Mouse (Mus musculus): ENCODE results near the gene Cilp.
"Not testable (repeated sequence)": the region's sequence is repeated elsewhere in the genome, so short reads cannot be mapped to it uniquely, and the experiment has no call there.

The Cilp gene

GRCm38 (mm10) chr9:65248377-65248690 lies 16.6 kb upstream of the Cilp start:
- DNase-seq (ENCODE audit: low read depth): no peak

GRCm38 (mm10) chr9:65252026-65252425 lies 13.0 kb upstream of the Cilp start:
- DNase-seq (ENCODE audit: low read depth): no peak

DNA sequence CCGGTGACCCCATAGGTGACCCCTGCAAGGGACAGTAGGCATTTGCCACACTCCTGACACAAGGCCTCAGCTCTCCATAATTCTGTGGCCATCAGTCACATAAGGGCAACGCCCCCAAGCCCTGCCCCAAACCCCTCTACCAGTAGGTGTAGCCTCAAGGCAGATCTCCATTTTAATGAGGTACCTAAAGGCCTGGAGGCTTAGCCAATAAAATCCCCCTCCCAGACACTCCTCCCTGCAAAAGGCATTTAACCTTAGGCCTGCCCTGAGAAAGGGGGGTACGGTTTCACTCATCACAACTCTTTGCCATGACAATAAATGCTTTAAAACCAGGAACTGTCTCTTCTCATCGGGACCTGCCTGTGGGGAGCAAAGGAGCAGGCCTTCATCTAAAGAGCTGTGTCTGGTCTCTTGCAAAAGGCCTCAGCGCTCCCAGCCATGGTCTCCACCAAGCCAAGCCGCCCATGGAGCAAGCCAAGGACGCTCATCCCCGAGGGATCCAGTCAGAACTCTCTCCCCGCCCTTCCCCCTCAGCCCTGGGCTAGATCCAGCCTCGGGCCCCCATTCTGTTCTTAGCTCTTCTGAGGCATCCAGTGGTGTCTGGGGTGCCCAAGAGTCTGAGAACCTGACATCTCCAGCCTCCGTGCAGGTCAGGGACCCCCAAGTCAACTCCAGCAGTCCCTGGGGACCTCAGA lies 8.9 kb upstream of the Cilp start:
- DNase-seq (ENCODE audit: low read depth): no peak

- no peak for DNase-seq (ENCODE audit: low read depth)
These were observed 7.6 kb upstream of the Cilp start for GRCm38 (mm10) chr9:65257218-65257910.

DNA sequence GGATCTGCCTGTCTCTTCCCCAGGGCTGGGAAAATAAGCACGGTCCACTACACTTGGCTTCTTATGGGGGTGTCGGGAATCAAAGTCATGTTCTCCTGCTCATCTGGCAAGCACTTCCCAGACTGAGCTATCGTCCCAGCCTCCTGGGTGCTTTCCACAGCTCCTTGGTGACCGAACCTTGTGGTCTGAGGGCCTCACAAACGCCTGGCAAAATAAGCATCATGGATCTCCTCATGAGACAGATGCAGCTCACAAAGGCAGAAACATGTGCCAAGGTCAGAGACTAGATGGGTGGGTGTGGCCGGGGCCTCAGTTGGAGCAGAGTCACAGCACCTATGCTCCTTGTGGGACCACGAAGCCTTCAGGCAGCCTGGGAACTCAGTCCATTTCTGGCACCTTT lies 5.6 kb upstream of the Cilp start:
- DNase-seq (ENCODE audit: low read depth): no peak

GRCm38 (mm10) chr9:65261591-65262230 lies 3.3 kb upstream of the Cilp start:
- DNase-seq (ENCODE audit: low read depth): no peak

DNA sequence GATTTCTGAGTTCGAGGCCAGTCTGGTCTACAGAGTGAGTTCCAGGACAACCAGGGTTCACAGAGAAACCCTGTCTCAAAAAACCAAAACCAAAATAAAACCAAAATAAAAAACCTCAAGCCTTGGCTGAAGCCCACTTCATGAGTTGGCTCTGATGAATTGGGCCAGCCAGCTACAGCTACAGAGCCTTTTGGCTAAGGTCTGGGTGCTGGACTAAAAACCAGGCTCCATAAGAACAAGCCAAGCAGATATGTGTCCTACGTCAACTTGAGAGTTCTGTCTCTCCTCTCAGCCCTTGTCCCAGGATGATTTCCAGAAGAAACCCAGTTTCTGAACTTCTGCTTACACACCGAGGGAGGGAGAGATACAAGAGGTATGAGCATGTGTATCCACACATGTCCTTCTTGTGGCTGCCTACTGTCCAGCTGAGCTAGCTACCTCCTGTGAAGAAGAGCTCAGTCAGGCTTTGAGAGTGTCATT lies 2.3 kb upstream of the Cilp start:
- no peak for DNase-seq (ENCODE audit: low read depth)

GRCm38 (mm10) chr9:65267742-65268515 lies 2.9 kb downstream of the Cilp start:
- no peak for DNase-seq (ENCODE audit: low read depth)

- no peak for DNase-seq (ENCODE audit: low read depth)
These were observed 8.2 kb downstream of the Cilp start for GRCm38 (mm10) chr9:65273048-65273809.

DNA sequence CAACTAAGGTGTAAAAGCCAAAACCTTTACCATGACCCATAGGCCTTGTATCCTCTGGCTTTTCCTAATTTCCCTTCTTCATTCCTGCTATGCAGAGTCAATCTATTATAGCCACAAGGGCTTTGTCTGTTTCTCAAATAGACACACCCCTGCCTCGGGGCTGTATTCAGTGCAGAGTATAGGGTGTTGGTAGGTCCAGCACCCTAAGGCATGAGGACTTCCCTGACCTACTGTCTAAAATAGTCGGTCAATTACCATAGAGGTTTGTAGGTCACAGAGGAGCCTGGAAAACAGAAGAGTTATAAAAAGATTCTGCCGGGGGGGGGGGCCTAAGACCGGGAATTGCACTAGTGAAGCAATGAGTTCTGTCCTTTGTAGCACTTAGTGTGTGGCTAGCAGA lies 8.9 kb downstream of the Cilp start:
- no peak for DNase-seq (ENCODE audit: low read depth)

- DNase-seq (ENCODE audit: low read depth): not testable (repeated sequence)
These were observed 9.9 kb downstream of the Cilp start for GRCm38 (mm10) chr9:65274851-65275250.

DNA sequence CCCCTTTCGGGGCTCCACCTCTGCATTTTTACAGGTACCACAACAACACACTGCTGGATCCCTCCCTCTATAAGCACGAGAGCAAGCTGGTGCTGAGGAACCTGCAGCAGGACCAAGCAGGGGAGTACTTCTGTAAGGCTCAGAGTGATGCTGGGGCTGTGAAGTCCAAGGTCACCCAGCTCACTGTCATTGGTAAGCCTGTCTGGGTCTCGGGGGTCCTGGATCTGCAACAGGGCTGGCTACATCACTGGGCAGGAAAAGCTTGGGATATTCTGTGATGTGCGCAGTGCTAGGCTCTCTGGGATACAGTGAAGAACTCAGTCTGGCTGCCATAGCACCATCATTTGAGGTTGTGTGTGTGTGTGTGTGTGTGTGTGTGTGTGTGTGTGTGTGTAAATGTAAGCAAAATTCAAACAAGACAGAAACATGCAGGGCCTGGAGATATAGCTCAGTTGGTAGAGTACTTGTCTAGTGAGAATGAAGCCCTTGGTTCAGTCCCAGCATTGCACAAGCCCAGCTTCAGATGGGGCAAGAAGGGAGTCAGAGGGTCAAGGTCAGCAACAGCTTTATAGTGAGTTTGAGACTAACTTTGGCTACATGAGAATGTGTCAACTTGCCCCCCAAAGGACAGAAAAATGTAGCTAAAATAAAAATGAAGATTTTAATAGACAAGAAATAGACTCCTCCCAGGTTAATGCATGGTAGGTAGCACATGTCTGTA lies 11.0 kb downstream of the Cilp start:
- DNase-seq (ENCODE audit: low read depth): no peak

- no peak for DNase-seq (ENCODE audit: low read depth)
These were observed 16.7 kb downstream of the Cilp start for GRCm38 (mm10) chr9:65281536-65282151.

- peak; percentile 66 for DNase-seq (ENCODE audit: low read depth)
These were observed 18.3 kb downstream of the Cilp start for GRCm38 (mm10) chr9:65283301-65283700.

DNA sequence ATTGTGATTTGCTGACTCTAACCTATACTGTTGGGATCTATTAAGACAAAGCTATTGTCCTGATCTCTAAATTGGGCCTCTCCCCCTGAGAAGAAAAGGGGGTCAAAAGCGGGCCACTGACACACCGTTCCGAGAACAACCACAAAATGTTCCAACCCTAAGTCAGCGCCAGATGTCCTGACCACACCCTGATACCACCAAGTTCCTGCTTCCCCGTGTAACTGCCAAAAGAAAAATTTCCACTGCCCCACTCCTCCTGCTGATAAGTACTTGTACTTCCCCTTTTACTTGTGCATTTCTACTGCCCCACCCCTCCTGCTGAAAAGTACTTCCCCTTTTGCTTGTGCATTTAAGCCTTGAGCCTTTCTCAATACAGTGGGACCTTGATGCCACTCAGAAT lies 23.3 kb downstream of the Cilp start:
- DNase-seq (ENCODE audit: low read depth): not testable (repeated sequence)

DNA sequence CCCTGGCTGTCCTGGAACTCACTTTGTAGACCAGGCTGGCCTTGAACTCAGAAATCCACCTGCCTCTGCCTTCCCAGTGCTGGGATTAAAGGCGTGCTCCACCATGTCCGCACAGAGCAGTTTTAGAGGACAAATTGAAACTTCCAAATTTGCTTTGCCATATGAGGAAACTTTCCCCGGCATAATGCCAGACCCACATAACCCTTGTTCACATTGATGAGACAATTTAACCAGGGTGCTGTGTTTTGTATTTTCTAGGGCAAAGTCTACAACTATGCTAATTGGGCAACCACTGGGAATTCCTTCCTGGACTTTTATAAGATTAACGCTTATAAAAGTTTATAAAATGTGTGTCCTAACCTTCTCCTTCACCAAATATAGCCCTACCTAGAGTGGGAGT lies 25.0 kb downstream of the Cilp start:
- no peak for DNase-seq (ENCODE audit: low read depth)

DNA sequence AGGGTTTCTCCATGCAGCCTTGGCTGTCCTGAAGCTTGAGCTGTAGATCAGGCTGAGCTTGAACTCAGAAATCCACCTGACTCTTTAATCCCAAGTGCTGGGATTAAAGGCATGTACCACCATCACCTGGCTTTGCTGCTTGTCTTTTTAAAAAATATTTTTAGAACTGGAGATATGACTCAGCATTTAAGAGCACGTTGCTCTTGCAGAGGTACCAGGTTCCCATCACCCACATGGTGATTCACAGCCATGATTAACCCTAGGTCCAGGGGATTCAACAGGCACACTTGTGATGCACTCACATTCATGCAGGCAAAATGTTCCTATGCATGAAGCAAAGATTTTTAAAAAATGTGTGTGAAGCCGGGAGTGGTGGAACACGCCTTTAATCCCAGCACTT lies 27.4 kb downstream of the Cilp start:
- DNase-seq (ENCODE audit: low read depth): peak; percentile 24

- peak; percentile 77 for DNase-seq (ENCODE audit: low read depth)
These were observed 28.1 kb downstream of the Cilp start for GRCm38 (mm10) chr9:65293119-65293518.

GRCm38 (mm10) chr9:65293580-65293972 lies 28.6 kb downstream of the Cilp start:
- DNase-seq (ENCODE audit: low read depth): no peak

DNA sequence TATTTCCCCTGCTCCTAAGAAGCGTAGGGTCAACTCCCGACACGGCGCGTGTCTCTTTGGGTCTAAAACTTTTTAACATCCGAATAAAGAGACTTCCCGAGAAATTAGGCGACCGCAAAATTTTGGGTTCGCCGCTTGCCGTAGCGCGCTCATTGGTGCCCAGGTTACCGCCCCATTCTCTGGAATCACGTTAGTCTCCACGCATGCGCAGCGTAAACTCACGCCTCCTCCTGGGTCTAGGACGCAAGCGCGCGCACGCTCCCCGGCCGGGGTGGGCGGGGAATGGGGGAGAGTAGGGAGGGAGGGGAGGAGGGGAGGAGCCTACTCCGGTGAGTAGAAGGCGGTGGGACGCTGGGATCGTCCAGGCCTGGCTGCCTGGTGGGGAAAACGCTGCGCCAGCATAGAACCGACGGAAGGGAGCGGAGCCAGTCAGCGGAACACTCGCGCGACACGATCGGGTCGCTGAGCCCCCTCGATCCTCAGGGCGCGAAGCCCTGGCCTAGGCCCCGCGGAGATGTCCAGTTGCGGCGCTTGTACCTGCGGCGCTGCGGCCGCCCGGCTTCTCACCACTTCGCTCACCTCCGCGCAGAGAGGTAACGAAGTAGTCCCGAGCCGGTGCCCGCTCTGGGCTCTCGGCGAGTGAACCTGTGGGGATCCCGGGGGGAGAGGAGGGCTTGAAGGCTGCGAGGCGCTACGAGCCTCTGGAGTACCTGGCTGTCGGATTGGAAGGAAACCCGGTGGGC lies 29.2 kb downstream of the Cilp start, which contains the start of gene Clpx:
Clpx (plus strand) TSS at position 288 of the 743 bp plus-strand sequence.
- DNase-seq (ENCODE audit: low read depth): peak; percentile 100

All from induced T-regulatory cell, adult 2 months (primary cell).